Mouse (Mus musculus): ENCODE measurements around the gene Fibin.

The Fibin gene

GRCm38 (mm10) chr2:110362432-110363283 lies at the start of gene Fibin:
Gene Fibin, minus strand, starts transcription at chr2:110363183.
- DNase-seq (ENCODE audit: extremely low spot score, low read depth, low spot score): peak; percentile 20

GRCm38 (mm10) chr2:110411428-110411827 lies 48.4 kb upstream of the Fibin start:
- DNase-seq (ENCODE audit: extremely low spot score, low read depth, low spot score): no peak

GRCm38 (mm10) chr2:110408757-110409156 lies 45.8 kb upstream of the Fibin start:
- DNase-seq (ENCODE audit: extremely low spot score, low read depth, low spot score): no peak

DNA sequence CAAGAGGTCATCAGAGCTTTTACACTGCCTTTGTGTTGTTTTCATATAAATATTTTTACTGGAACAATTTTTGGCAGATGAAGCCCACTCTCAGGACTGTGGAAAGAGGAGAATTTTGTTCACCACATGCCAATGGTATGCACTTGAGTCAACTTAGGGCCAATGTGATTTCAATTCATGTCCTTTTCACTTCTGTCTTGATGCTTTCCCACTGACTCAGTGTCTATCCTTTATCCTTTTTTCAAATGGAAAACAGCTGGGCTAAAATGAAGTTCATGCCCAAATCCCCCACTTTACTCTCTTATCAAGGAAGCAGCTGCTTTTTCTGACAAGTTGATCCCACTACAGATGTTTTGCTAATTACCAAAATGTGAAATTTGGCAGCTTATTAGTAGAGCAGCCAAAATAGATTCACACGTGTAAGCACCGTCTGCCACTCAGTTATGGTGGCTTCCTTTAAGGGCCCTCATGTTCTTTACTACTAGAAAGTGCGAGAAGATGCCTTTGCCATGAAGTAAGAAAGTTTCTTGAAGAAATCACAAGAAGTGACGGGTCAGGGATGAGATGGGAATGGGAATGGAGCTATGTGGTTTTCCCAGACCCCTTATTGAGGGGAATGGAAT lies 29.8 kb upstream of the Fibin start:
- DNase-seq (ENCODE audit: extremely low spot score, low read depth, low spot score): no peak

- no peak for DNase-seq (ENCODE audit: extremely low spot score, low read depth, low spot score)
These were observed 27.9 kb upstream of the Fibin start for GRCm38 (mm10) chr2:110390736-110391409.

- DNase-seq (ENCODE audit: extremely low spot score, low read depth, low spot score): peak; percentile 72
These were observed 16.8 kb upstream of the Fibin start for GRCm38 (mm10) chr2:110379811-110380210.

GRCm38 (mm10) chr2:110376660-110377059 lies 13.7 kb upstream of the Fibin start:
- no peak for DNase-seq (ENCODE audit: extremely low spot score, low read depth, low spot score)

- DNase-seq (ENCODE audit: extremely low spot score, low read depth, low spot score): no peak
These were observed 12.5 kb upstream of the Fibin start for GRCm38 (mm10) chr2:110375475-110375874.

DNA sequence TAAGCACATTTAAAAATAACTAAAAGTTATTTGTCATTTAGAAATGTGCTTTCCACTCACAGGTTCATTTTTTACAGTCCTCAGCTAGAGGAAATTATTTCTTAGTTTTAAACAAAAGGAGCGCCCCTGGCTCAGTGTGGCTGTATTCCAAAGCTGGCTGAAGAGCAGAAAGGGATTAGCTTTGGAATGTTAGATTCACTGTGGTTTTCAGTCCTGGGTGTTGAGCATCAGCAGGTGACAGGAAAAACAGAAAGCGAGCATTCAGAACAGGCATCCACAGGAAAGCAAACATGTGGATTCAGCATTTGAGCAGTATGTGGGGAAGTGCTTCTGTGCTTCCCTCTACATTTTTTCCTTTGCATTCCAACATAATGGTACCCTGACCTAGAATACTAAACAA lies 10.2 kb upstream of the Fibin start:
- DNase-seq (ENCODE audit: extremely low spot score, low read depth, low spot score): no peak

GRCm38 (mm10) chr2:110367382-110367887 lies 4.5 kb upstream of the Fibin start:
- DNase-seq (ENCODE audit: extremely low spot score, low read depth, low spot score): no peak

- DNase-seq (ENCODE audit: extremely low spot score, low read depth, low spot score): no peak
These were observed 2.4 kb upstream of the Fibin start for GRCm38 (mm10) chr2:110365401-110365800.

- no peak for DNase-seq (ENCODE audit: extremely low spot score, low read depth, low spot score)
These were observed 872 bp upstream of the Fibin start for GRCm38 (mm10) chr2:110363855-110364254.

GRCm38 (mm10) chr2:110353302-110353970 lies 9.5 kb downstream of the Fibin start:
- DNase-seq (ENCODE audit: extremely low spot score, low read depth, low spot score): no peak

DNA sequence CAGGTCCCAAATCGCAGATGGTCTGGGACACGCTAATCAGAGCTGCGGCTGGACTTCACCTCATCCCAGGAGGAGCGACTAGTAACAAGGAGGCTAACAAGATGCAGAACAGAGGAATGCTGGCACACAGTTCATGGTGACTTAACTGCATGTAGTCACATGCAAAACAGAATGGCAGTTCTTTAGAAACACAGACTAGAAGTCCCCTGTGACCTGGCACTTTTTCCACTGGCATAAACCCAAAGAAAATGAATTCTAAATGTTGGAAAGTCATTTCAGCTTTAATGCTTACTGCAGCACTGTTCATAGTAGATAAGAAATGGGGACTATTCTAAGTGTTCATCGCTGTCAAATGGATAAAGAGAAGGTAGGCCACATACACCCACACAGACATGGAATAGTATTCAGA lies 11.1 kb downstream of the Fibin start:
- DNase-seq (ENCODE audit: extremely low spot score, low read depth, low spot score): no peak

- no peak for DNase-seq (ENCODE audit: extremely low spot score, low read depth, low spot score)
These were observed 11.6 kb downstream of the Fibin start for GRCm38 (mm10) chr2:110351406-110351805.

DNA sequence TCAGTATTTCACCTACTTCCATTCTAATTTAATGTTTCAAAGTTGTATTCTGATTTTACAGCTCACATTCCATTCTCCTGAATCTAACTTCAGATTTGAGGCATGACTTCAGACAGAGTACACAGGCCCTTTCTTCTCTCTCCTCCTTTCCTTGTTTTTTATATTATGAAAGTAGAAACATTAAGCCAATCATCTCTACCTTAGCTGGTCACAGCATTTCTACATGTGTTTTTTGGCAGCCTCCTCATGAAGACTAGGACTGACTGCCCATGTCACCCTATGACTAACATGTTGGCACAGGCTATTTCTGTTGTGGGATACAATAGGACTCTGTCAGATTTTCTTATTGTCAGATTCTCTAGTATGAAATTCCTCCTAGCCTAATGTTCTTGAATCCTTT lies 34.0 kb downstream of the Fibin start:
- DNase-seq (ENCODE audit: extremely low spot score, low read depth, low spot score): no peak

DNA sequence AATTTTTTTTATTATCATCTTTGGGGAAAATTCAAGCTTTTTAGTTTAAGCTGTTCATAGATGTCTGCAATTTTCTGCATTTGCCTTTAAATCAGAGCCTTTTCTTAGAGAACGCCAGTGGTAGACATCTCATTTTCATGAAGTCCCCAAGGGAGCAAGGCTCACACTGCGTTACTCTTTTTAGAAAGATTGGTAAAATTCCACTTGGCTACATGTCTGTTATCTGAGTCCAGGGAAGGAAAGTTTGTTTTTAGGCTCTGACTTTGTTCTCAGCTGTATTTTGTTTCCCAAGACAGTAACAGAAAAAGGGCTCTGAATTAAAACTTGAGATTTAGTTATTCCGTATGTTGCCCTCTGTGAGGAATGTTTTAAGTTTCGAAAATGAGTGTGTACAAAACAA lies 43.0 kb downstream of the Fibin start:
- no peak for DNase-seq (ENCODE audit: extremely low spot score, low read depth, low spot score)

DNA sequence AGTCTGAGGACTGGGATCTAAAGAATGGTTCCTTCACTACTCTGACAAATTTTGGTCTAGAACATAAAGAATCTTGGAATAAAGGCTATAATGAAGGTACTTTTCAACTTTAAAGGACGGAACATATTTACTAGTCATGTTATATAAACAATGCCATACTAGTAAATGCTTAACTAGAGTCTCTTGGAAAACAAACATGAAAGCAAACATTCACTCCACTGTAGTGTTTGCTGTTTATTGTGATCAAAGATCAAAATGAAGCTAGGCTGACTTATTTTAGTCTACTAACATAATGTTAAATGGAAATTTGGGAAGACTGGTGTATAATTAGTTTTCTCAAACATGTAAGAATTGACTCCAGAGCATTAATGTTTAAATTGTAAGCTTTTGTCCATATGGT lies 43.7 kb downstream of the Fibin start:
- DNase-seq (ENCODE audit: extremely low spot score, low read depth, low spot score): no peak

DNA sequence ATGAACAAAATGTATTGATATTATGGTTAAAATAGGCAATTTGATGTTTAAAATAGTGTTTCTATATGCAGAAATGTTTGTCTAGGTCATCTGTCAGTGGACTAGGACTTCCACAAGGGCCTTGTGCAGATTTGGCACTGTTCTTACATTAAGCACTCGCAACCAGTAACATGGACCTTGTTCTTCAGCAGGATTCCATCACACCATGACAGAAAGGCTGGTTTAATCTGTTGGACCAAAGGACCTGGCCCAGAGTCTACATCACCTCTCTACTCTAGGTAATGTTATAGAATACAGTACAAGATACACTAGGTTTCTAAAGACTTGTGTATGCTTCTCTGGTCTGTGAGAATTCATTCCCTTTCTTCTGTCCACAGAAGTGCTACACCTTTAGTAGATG lies 44.3 kb downstream of the Fibin start:
- no peak for DNase-seq (ENCODE audit: extremely low spot score, low read depth, low spot score)

GRCm38 (mm10) chr2:110316116-110316883 lies 46.7 kb downstream of the Fibin start:
- no peak for DNase-seq (ENCODE audit: extremely low spot score, low read depth, low spot score)

Measured in hindlimb bud, embryonic 11.5 days (tissue).